Mouse (Mus musculus): Measurements from ENCODE around the gene Chpf2. TPM values are rescaled to one million over a fixed set of nuclear protein-coding genes. Genes with fewer than 3 reads are reported as not detected.

Gene Chpf2
- polyA plus RNA-seq (2014; fragmentation: Nextera tagmentation; extraction: Ambion mirVana), result 11.4 and 11.5 TPM in 2 replicates

- H3K4me3 ChIP-seq (ENCODE audit: low read depth, low read length), result peak within 1 kb of the TSS; percentile 75
- WGBS, result under 1% methylated on average over 41 of the region's 43 CpGs
- no peaks in the 10 kb centered on the region; the same call in 1 of the 2 replicates for H3K36me3 ChIP-seq (ENCODE audit: control insufficient read depth, insufficient read depth, low read length)
- H3K4me1 ChIP-seq (replicated peaks; ENCODE audit: control insufficient read depth, insufficient read depth, low read length), result peaks cover 10% of the 10 kb centered on the region; the same call in 1 of the 2 replicates
- no peaks in the 10 kb centered on the region for H3K9me3 ChIP-seq (ENCODE audit: control insufficient read depth, low read length)
- peak within 1 kb of the TSS; percentile 71 for H3K9ac ChIP-seq (ENCODE audit: low read length)
- no peaks in the 10 kb centered on the region for H3K27me3 ChIP-seq (ENCODE audit: control insufficient read depth, insufficient read depth, low read length)
- ATAC-seq (replicated peaks; ENCODE audit: low FRiP score), result peak; percentile 91
- H3K4me2 ChIP-seq (ENCODE audit: low read depth, low read length, severe bottlenecking), result peak within 1 kb of the TSS; percentile 94
- DNase-seq (ENCODE audit: low spot score), result peak; percentile 92
- H3K27ac ChIP-seq (ENCODE audit: low read depth, low read length), result peak within 1 kb of the TSS; percentile 59; the same call in 1 of the 2 replicates
These were observed at the start of gene Chpf2 for GRCm38 (mm10) chr5:24586547-24587199. TSS of gene Chpf2 (plus strand) at chr5:24586741.

- DNase-seq (ENCODE audit: low spot score) (no peak), ATAC-seq (replicated peaks; ENCODE audit: low FRiP score) (no peak)
- H3K9me3 ChIP-seq (ENCODE audit: control insufficient read depth, low read length), result no peaks in the 10 kb centered on the region
- 82% methylated on average over 16 of the region's 16 CpGs for WGBS
- no peaks in the 10 kb centered on the region for H3K36me3 ChIP-seq (ENCODE audit: control insufficient read depth, insufficient read depth, low read length)
- no peaks in the 10 kb centered on the region; the same call in 1 of the 2 replicates for H3K27me3 ChIP-seq (ENCODE audit: control insufficient read depth, insufficient read depth, low read length)
- H3K9ac ChIP-seq (ENCODE audit: low read length), result peak overlapping the region; percentile 10; the same call in 1 of the 2 replicates
- no peak overlapping the region for H3K27ac ChIP-seq (ENCODE audit: low read depth, low read length)
- H3K4me1 ChIP-seq (replicated peaks; ENCODE audit: control insufficient read depth, insufficient read depth, low read length), result no peaks in the 10 kb centered on the region
- H3K4me2 ChIP-seq (ENCODE audit: low read depth, low read length, severe bottlenecking), result no peak overlapping the region
- no peak overlapping the region for H3K4me3 ChIP-seq (ENCODE audit: low read depth, low read length)
These were observed 48.9 kb upstream of the Chpf2 start for GRCm38 (mm10) chr5:24537618-24538017.

- Histone ChIP-seq H3K36me3 (ENCODE audit: control insufficient read depth, insufficient read depth, low read length) (no peaks in the 10 kb centered on the region), H3K4me3 (ENCODE audit: low read depth, low read length) (no peak overlapping the region), H3K9ac (ENCODE audit: low read length) (no peak overlapping the region), H3K4me1 (replicated peaks; ENCODE audit: control insufficient read depth, insufficient read depth, low read length) (no peaks in the 10 kb centered on the region), H3K4me2 (ENCODE audit: low read depth, low read length, severe bottlenecking) (no peak overlapping the region), H3K9me3 (ENCODE audit: control insufficient read depth, low read length) (no peaks in the 10 kb centered on the region), H3K27me3 (ENCODE audit: control insufficient read depth, insufficient read depth, low read length) (no peaks in the 10 kb centered on the region), H3K27ac (ENCODE audit: low read depth, low read length) (no peak overlapping the region)
- WGBS, result 86% methylated on average over 22 of the region's 22 CpGs
- no peak for ATAC-seq (replicated peaks; ENCODE audit: low FRiP score)
- no peak for DNase-seq (ENCODE audit: low spot score)
These were observed 46.8 kb upstream of the Chpf2 start for GRCm38 (mm10) chr5:24539571-24540296.

- Histone ChIP-seq H3K4me3 (ENCODE audit: low read depth, low read length) (no peak within 1 kb of the TSS), H3K9me3 (ENCODE audit: control insufficient read depth, low read length) (no peaks in the 10 kb centered on the region), H3K27me3 (ENCODE audit: control insufficient read depth, insufficient read depth, low read length) (no peaks in the 10 kb centered on the region), H3K4me2 (ENCODE audit: low read depth, low read length, severe bottlenecking) (no peak within 1 kb of the TSS), H3K36me3 (ENCODE audit: control insufficient read depth, insufficient read depth, low read length) (no peaks in the 10 kb centered on the region), H3K9ac (ENCODE audit: low read length) (no peak within 1 kb of the TSS), H3K27ac (ENCODE audit: low read depth, low read length) (no peak within 1 kb of the TSS), H3K4me1 (replicated peaks; ENCODE audit: control insufficient read depth, insufficient read depth, low read length) (no peaks in the 10 kb centered on the region)
- DNase-seq (ENCODE audit: low spot score), result no peak
- ATAC-seq (replicated peaks; ENCODE audit: low FRiP score), result no peak
- WGBS, result 52% methylated on average over 14 of the region's 14 CpGs
These were observed 46.0 kb upstream of the Chpf2 start, which contains the start of gene Asb10 for GRCm38 (mm10) chr5:24540387-24541143. TSS of gene Asb10 (minus strand) at chr5:24540978.

GRCm38 (mm10) chr5:24541144-24541569 is 45.4 kb upstream of the Chpf2 start:
- H3K36me3 ChIP-seq (ENCODE audit: control insufficient read depth, insufficient read depth, low read length), result no peaks in the 10 kb centered on the region
- H3K9ac ChIP-seq (ENCODE audit: low read length), result no peak overlapping the region
- 43% methylated on average over 6 of the region's 6 CpGs for WGBS
- no peak overlapping the region for H3K27ac ChIP-seq (ENCODE audit: low read depth, low read length)
- ATAC-seq (replicated peaks; ENCODE audit: low FRiP score) (no peak), DNase-seq (ENCODE audit: low spot score) (no peak)
- H3K27me3 ChIP-seq (ENCODE audit: control insufficient read depth, insufficient read depth, low read length), result no peaks in the 10 kb centered on the region
- no peaks in the 10 kb centered on the region for H3K4me1 ChIP-seq (replicated peaks; ENCODE audit: control insufficient read depth, insufficient read depth, low read length)
- H3K4me2 ChIP-seq (ENCODE audit: low read depth, low read length, severe bottlenecking), result no peak overlapping the region
- no peak overlapping the region for H3K4me3 ChIP-seq (ENCODE audit: low read depth, low read length)
- no peaks in the 10 kb centered on the region for H3K9me3 ChIP-seq (ENCODE audit: control insufficient read depth, low read length)

- DNase-seq (ENCODE audit: low spot score) (no peak), ATAC-seq (replicated peaks; ENCODE audit: low FRiP score) (no peak)
- no peak overlapping the region for H3K27ac ChIP-seq (ENCODE audit: low read depth, low read length)
- H3K4me1 ChIP-seq (replicated peaks; ENCODE audit: control insufficient read depth, insufficient read depth, low read length), result no peaks in the 10 kb centered on the region
- no peak overlapping the region for H3K4me2 ChIP-seq (ENCODE audit: low read depth, low read length, severe bottlenecking)
- no peak overlapping the region for H3K9ac ChIP-seq (ENCODE audit: low read length)
- no peaks in the 10 kb centered on the region for H3K27me3 ChIP-seq (ENCODE audit: control insufficient read depth, insufficient read depth, low read length)
- no peak overlapping the region for H3K4me3 ChIP-seq (ENCODE audit: low read depth, low read length)
- no peaks in the 10 kb centered on the region for H3K36me3 ChIP-seq (ENCODE audit: control insufficient read depth, insufficient read depth, low read length)
- WGBS, result 83% methylated on average over 7 of the region's 7 CpGs
- no peaks in the 10 kb centered on the region for H3K9me3 ChIP-seq (ENCODE audit: control insufficient read depth, low read length)
These were observed 43.9 kb upstream of the Chpf2 start for GRCm38 (mm10) chr5:24542643-24543042.

- ATAC-seq (replicated peaks; ENCODE audit: low FRiP score) (peak; percentile 79), DNase-seq (ENCODE audit: low spot score) (peak; percentile 81)
- Histone ChIP-seq H3K27ac (ENCODE audit: low read depth, low read length) (peak overlapping the region; percentile 1; the same call in 1 of the 2 replicates), H3K4me1 (replicated peaks; ENCODE audit: control insufficient read depth, insufficient read depth, low read length) (peaks cover 7% of the 10 kb centered on the region; the same call in 1 of the 2 replicates), H3K9me3 (ENCODE audit: control insufficient read depth, low read length) (no peaks in the 10 kb centered on the region), H3K36me3 (ENCODE audit: control insufficient read depth, insufficient read depth, low read length) (no peaks in the 10 kb centered on the region), H3K4me3 (ENCODE audit: low read depth, low read length) (no peak overlapping the region), H3K27me3 (ENCODE audit: control insufficient read depth, insufficient read depth, low read length) (no peaks in the 10 kb centered on the region), H3K4me2 (ENCODE audit: low read depth, low read length, severe bottlenecking) (peak overlapping the region; percentile 32; the same call in 1 of the 2 replicates), H3K9ac (ENCODE audit: low read length) (peak overlapping the region; percentile 30; the same call in 1 of the 2 replicates)
- 29% methylated on average over 26 of the region's 26 CpGs for WGBS
These were observed 35.8 kb upstream of the Chpf2 start for GRCm38 (mm10) chr5:24550598-24551316.

GRCm38 (mm10) chr5:24551317-24551688 is 35.2 kb upstream of the Chpf2 start:
- ATAC-seq (replicated peaks; ENCODE audit: low FRiP score) (no peak; the same call in none of the 2 replicates), DNase-seq (ENCODE audit: low spot score) (no peak)
- WGBS, result 50% methylated on average over 2 of the region's 2 CpGs
- H3K9ac ChIP-seq (ENCODE audit: low read length), result peak overlapping the region; percentile 30; the same call in 1 of the 2 replicates
- H3K9me3 ChIP-seq (ENCODE audit: control insufficient read depth, low read length), result no peaks in the 10 kb centered on the region
- peaks cover 7% of the 10 kb centered on the region; the same call in 1 of the 2 replicates for H3K4me1 ChIP-seq (replicated peaks; ENCODE audit: control insufficient read depth, insufficient read depth, low read length)
- H3K36me3 ChIP-seq (ENCODE audit: control insufficient read depth, insufficient read depth, low read length), result no peaks in the 10 kb centered on the region
- no peaks in the 10 kb centered on the region for H3K27me3 ChIP-seq (ENCODE audit: control insufficient read depth, insufficient read depth, low read length)
- no peak overlapping the region for H3K4me3 ChIP-seq (ENCODE audit: low read depth, low read length)
- H3K4me2 ChIP-seq (ENCODE audit: low read depth, low read length, severe bottlenecking), result peak overlapping the region; percentile 32; the same call in 1 of the 2 replicates
- no peak overlapping the region; the same call in 1 of the 2 replicates for H3K27ac ChIP-seq (ENCODE audit: low read depth, low read length)
